Mouse (Mus musculus): ENCODE results near the gene Fam210b.

GRCm38 (mm10) chr2:172393391-172394051 is 48.2 kb downstream of the Fam210b start, which contains the start of gene Cass4:
- no peak for TF ChIP-seq CTCF (IDR thresholded peaks at IDR 0.05; ENCODE audit: low read depth, low read length)
- no peak for TF ChIP-seq POLR2A (IDR thresholded peaks at IDR 0.05; ENCODE audit: borderline replicate concordance, low read depth, low read length)

Measured in bone marrow macrophage, adult 2 months (primary cell).